Mouse (Mus musculus) c-Kit-positive CD71-positive TER-119-negative erythroid progenitor cells, embryonic 14.5 days (primary cell): ENCODE measurements at regions not wholly inside any gene's neighbourhood (a gene's known extent, or its start where the extent isn't known, plus 50 kb on each side); places are given as distances from the start of the nearest gene placed in this dataset.

Experiments
- DNase-seq: peaks from one replicate; pipeline ENCODE4 v3.0.0-alpha.2; 2013; ENCODE audit warnings: low read depth

DNA sequence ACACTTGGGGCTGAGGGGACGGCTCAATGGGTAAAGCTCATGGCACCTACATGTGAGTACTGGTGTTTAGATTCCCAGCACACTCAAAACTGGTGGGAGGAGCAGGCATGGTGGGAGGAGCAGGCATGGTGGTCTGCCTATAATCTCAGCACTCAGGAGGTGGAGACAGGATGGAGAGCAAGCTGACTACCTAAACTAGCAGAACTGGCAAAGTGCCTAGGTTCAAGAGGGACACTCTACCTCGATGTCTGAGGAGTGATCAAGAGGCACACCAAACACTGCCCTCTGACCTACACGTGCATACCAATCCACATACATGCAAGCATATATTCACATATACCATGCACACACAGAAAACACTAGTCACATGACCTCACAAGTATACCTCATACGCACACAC lies 150.7 kb upstream of the Klf14 start:
- no peak for DNase-seq

DNA sequence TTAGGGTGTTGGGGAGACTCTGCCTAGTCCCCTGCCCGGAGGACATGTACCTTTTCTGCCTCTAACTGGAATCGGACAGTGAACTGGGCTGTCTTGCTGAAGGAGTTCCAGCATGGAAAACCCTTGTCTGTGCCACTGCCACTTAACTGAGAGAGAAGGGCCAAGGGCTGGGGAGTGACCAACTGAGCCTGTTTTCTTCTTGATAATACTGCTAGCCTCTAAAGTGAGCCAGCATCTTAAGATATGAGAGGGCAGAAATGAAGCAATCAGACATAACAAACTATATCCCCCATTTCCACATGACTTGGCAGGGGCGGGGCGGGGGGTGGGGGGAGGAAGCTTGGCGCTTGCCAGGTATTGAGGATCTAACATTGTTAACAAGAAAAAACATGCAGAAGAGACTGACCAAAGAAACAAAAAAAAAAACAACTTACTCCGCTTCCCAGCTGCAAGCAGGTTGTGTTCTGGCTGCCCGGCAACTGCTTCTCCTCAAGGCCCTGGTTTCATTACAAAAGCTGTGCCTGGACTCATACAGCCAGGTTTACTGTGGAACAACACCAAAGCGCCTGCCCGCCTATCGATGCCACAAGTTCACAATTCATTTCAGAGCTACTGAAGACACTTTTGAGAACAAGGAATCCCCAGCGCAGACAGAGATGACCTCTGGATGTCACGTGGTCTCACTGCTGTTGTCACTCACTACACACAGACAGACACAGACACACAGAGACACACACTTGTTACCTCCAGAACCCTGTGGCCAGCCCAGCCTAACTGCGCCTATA lies 153.6 kb upstream of the Klf14 start:
- DNase-seq = peak; percentile 23

DNA sequence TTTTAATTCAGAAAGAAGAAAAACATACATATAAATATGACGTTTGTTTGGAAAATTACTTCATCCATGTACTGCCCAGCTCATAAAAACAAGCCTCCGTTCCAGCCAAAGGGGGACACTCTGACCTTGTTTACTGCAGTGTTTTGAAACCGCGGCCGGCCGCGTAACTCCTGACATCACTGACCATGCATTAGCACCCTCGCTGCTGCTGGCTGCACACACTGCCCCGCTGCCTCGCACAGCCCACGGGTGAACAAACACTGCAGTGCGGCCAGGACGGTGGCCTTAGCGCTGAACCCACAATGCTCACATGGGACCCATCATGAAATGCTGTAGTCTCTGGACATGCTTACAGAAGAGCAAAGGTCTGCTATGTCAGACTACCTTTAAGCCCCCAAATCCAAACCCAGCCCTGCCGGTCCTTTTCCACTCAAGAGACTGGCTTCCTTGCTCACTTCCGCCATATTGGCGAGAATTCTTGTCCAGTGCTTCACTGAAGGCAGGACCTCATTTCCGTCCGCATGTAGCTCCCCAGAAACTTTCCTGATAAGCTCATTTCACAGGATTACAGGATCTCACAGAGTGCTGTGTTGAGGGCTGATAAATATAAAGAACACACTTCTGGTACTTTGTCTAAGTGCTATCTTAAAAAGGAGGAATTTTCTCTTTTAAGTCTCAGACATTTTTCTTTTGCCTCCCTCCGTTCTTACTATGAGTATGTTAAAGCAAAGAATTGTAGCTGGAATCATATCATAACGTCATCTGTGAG lies 154.9 kb upstream of the Klf14 start:
- DNase-seq = no peak

GRCm38 (mm10) chr6:31114336-31115335 lies 155.8 kb upstream of the Klf14 start:
- peak; percentile 30 for DNase-seq

DNA sequence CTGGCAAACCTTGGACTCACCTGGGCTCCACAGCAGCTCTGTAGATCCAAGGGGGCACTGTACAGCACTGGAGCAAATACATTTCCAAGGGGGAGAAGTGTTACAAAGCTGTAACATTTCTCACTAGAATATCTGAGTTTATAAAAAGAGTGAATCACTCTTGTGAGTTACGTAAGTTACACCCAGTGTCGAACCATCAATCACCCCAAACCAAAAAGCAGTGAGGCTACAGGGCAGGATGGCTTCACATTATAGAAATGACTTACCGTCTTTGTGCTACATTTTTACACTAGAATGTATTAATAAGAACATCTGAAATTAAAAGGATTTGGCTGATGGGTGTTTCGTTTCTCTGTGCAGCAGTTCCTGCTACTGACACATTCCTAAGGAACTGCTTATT lies 156.7 kb upstream of the Klf14 start:
- no peak for DNase-seq

GRCm38 (mm10) chr6:31116365-31116764 lies 157.5 kb upstream of the Klf14 start:
- DNase-seq = no peak

DNA sequence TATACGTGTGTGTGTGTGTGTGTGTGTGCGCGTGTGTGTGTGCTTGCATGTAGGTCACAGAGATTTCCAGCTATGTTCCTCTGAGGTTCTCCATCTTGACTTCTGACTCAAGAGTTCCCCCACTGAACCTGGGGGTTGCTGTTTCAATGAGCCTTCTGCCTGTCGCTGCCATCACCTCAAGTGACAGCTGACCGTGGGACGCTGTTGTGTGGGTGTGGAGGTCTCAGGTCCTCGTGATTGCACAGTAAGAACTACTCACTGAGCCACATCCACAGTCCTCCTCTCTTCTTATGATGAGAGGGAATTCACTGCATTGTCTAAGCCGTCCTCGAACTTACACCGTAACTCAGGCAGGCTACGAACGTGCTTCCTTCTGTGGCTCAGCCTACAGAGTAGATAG lies 158.8 kb upstream of the Klf14 start:
- no peak for DNase-seq

DNA sequence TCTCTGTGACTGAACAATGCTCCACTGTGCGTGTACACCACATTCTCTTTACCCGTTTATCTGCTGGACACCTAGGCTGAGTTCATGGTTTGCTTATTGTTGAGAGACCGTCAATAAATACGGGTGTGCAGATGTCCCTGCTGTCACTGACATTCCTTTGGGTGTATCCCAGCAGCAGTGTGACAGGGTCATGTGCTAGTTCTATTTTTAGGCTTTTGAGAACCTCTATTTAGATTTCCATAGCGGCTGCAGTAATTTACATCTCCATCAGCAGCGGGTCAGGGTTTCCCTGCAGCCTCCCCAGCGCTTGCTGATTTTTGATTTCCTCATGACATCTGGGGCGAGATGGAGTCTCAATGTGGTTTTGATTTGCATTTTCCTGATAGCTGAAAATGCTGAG lies 162.1 kb upstream of the Klf14 start:
- no peak for DNase-seq

GRCm38 (mm10) chr6:31122895-31123294 lies 164.0 kb upstream of the Klf14 start:
- no peak for DNase-seq

GRCm38 (mm10) chr6:31123342-31123990 lies 164.6 kb upstream of the Klf14 start:
- DNase-seq = no peak

- DNase-seq = no peak
These were observed 165.2 kb upstream of the Klf14 start for GRCm38 (mm10) chr6:31124076-31124475.

- peak; percentile 17 for DNase-seq
These were observed 166.0 kb upstream of the Klf14 start for GRCm38 (mm10) chr6:31124872-31125271.

- DNase-seq = peak; percentile 86
These were observed 166.6 kb upstream of the Klf14 start for GRCm38 (mm10) chr6:31125328-31126118.

GRCm38 (mm10) chr6:31126131-31126871 lies 167.4 kb upstream of the Klf14 start:
- peak; percentile 77 for DNase-seq

DNA sequence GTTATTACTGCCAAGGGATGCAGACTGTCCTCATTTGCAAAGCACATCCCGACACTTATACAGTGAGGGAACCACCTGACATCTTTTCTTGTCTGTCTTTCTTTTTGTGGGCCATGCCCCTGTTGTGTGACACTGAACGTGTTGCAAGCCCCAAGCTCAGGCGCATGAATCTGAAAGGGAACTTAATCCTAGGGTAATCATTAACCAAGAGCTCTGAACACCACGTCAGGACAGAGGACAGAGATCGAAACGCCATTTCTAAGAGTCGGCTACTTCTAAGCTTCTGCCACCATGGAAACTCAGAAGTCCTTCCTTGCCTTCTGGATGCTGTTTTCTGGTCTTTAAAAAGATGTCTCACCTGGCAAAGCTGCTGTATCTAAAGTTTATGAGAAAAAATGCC lies 170.3 kb upstream of the Klf14 start:
- DNase-seq = no peak

GRCm38 (mm10) chr6:31129987-31130386 lies 171.1 kb upstream of the Klf14 start:
- no peak for DNase-seq

DNA sequence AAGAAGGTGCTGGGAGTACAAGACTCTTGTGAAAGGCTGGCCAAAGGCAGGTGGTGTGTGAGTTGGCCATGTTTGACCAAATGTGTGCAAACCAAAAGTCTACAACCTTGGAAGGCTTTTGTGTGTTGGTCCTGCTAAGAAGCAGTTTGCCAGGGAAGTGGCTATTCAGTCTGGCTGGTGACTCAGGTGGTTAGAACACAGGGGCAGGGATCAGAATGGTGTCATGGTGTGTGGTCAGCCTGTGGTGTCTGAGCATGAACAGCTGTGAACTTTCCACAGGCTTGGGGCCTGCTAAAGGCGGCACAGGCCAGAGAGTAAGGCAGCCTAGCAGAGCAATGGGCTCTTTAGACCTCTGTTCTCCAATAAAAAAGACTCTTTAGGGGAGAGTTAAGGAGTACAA lies 171.6 kb upstream of the Klf14 start:
- DNase-seq = no peak

DNA sequence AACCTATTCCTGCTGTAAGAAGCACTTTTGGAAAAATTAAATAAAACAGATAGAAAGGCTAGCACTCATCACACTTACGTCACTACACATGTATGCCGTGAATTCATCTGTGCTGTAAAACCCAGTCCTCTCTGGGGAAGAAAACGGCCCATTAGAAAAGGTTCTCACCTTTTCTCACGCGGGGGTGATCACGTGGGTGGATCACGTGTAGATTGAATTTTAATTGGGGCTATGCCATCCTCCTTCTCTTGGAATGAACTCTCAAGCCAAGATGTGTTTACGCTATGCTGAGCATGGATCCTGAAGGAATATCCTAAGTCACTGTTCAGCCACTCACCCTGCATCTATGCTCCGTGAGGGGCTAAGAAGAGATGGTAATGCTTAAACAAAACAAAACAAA lies 172.8 kb upstream of the Klf14 start:
- no peak for DNase-seq

DNA sequence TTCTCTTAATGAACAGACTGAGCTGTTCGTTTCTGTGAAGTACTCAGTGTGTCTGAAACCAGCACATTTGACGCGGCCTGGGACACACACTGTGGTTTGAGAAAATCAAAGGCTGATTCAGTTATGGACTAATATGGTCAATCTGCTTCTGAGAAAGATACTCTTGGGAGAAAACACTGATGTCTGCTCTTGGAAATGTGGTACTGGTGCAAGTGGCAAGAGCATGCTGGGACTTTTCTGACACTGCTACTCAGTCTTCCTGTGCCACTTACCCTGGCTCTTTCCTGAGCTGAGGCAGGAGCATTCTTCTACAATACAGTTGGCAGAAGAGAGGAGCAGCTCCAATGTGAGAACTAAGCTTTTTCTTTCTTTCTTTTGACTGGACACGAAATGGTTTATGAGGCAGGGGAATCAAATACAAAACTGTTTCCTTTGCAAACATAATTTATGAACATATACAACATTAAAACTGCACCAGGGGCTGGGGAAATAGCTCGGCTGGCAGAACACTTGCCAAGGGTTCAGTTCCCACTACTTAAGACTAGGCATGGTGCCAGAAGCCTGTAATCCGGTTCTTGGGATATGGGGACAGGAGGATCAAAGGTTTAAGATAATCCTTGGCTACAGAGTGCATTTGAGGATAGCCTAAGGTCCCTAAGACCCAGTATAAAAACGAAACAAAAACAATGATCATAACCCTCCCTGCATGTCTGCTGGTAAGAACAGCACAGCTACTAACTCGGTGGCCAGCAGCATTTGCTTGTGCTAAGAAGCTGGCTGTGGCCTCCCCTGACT lies 173.7 kb upstream of the Klf14 start:
- no peak for DNase-seq
